Mouse (Mus musculus) ovary, postnatal 10 days (tissue): ENCODE measurements around the gene Mucl3.
A peak's percentile ranks its signal among the peaks of the same experiment; 100 is the strongest.

Experiments
- DNase-seq: peaks from one replicate; pipeline ENCODE4 v3.0.0; 2022; ENCODE audit warnings: low spot score

Mucl3 gene

GRCm38 (mm10) chr17:35643609-35644236 is at the start of gene Mucl3:
Gene Mucl3, minus strand, starts transcription at chr17:35643695.
- no peak for DNase-seq

- DNase-seq: no peak
Observed at GRCm38 (mm10) chr17:35692368-35692767, 48.9 kb upstream of the Mucl3 start.

- no peak for DNase-seq
Observed at GRCm38 (mm10) chr17:35691811-35692210, 48.3 kb upstream of the Mucl3 start.

GRCm38 (mm10) chr17:35689936-35690645 is 46.6 kb upstream of the Mucl3 start:
- no peak for DNase-seq

DNA sequence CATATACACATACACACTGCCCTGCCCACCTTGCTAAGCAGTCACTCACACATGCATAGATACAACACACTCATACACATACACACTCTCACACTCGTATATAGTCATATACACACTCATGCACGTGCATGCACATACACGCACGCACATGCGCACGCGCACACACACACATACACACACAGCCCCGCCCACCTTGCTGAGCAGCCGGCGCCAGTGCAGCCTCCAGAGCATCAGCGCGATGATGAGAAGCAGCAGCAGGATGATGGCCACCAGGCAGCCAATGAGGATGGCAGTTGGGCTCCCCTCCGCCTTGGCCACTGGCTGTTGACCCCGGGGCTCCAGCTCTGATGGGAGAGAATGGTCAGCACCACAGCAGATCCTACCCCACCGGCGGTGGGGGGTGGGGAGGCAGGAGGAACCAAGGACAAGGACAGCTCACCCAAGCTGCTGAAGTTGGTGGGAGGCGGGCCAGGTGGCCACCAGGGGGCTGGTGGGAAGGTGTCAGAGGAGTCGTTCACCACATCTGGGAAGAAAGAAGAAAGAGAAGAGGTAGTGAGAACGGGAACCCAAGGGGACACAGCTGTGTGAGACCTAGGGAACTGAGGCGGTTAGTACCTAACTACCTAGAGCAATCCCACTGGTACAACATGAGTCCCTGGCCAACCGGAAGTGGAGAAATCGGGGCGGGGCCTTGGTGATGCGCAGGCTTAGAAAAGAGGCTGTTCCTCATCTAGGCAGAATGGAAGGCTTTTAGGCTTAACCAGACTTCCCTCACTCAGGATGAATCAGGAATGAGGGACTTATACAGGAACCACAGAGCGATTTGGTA is 45.1 kb upstream of the Mucl3 start:
- no peak for DNase-seq

GRCm38 (mm10) chr17:35685061-35685460 is 41.6 kb upstream of the Mucl3 start:
- DNase-seq: no peak

DNA sequence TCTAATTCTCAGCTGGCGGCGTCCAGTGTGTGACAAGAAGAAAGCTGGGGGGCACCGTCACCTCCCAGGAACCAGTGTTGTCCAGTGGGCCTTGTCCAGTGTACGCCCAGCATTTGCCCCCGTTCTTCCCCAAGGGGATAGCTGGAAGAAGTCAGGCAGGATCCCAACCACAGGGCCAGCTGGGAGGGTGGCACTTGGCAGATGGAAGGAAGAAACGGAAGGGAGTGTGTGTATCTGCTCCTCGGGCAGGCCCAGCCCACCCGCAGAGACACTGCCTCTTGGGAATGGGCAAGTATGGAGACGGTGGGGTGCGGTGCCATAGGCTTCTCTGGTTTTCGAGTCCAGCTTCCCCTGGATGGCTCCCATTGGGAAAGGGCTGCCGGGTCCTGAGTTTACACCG is 38.5 kb upstream of the Mucl3 start:
- no peak for DNase-seq

DNA sequence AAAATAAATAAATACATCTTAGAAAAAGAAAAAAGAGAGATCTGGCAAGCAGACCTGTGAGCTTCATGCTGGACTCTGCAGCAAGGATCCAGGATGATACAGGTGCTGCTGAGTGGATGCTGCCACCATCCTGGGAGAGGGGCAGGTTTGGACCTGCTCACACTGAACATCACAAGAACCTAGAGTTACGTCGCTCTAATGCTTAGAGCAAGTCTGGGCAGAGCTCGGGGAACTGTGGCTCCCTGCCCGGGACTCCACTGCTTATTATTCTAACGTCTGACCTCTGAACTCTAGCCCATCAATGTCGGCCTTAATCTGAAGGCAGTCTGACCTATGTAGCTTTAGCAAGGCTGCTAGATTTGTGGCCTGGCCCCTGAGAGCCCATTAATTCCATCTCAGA is 37.1 kb upstream of the Mucl3 start:
- DNase-seq: no peak

- DNase-seq: peak; percentile 42
Observed at GRCm38 (mm10) chr17:35673416-35674035, 30.0 kb upstream of the Mucl3 start, which contains the start of gene Gtf2h4. Gene Gtf2h4, minus strand, starts transcription at chr17:35673739.

GRCm38 (mm10) chr17:35672527-35672926 is 29.0 kb upstream of the Mucl3 start:
- no peak for DNase-seq

GRCm38 (mm10) chr17:35671846-35672245 is 28.4 kb upstream of the Mucl3 start:
- no peak for DNase-seq

GRCm38 (mm10) chr17:35669731-35670130 is 26.2 kb upstream of the Mucl3 start:
- DNase-seq: no peak

DNA sequence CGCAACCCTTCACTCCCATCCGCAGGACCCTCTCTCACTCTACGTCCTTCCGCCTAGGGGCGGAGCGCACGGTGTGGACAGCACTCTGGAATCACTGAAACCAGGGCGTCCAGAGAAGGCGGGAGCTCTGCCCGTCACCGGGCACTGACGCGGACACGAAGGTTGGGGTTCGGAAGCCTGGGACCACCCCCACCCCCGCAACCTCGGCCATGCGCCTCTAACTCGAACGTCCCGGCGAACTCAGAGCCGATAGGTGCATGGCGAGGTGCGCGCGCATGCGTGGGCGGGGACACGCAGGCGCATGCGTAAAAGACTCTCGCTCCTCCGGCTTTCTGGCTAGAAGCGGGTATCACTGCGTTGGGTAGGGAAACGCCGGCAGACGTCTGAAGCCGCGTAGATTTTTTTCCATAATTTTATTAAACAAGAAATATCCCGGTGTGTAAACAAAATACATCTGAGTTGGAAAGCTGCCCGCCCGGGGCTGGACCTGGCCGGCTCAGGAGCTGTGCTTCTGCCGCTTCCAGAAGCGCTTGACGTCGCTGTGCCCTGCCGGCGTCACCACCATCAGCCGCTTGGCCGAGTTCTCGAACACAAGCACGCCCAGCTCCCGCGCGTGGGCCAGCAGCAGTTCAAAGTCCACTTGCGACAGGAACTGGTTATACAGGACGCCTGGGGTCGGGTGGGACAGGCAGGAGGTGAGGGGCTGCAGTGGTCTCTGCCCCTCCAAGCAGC is 24.0 kb upstream of the Mucl3 start, which contains the start of gene Vars2:
Vars2 (minus strand) TSS at position 259 of the 732 bp plus-strand sequence.
- DNase-seq: peak; percentile 96

DNA sequence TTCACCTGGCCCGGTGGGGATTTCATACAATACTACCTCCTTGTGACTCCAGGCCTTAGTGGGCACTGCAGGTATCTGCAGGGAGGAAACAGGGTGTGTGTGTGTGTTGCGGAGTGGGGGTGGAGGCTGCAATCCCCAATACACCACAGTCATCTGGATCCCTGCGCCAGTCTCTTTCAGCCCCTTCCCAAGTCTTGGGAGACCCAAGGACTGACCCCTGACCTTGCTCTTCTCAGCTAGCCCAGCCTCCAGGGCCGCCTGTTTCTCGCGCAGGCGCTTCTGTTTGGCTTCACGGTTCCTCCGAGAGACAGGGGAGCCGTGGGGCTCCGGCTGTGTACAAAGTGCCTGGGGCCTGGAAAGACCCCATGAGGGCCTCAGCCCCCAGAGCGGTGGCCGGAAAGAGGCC is 23.4 kb upstream of the Mucl3 start:
- peak; percentile 48 for DNase-seq

DNA sequence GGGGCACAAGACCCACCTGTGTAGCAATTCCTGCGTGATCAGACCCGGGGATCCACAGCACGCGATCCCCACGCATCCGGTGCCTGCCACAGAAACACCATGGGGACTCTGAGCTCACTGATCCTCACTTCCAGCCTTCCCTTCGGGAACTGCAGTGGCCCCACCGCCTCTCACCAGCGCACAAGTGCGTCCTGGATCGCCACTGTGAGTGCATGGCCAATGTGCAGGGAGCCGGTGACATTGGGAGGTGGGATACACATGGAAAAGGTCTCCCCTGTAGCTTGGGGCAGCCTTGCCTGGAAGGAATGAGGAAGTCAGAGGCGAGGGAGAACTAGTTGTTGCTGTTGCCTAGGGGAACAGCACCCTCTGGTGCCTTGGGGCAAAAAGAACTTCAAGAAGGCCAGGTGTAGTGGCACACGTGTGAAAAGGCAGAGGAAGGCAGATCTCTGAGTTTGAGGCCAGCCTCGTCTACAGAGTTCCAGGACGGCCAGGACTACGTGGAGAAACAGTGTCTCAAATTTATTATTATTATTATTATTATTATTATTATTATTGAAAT is 22.5 kb upstream of the Mucl3 start:
- no peak for DNase-seq

GRCm38 (mm10) chr17:35653086-35653485 is 9.6 kb upstream of the Mucl3 start:
- DNase-seq: no peak

DNA sequence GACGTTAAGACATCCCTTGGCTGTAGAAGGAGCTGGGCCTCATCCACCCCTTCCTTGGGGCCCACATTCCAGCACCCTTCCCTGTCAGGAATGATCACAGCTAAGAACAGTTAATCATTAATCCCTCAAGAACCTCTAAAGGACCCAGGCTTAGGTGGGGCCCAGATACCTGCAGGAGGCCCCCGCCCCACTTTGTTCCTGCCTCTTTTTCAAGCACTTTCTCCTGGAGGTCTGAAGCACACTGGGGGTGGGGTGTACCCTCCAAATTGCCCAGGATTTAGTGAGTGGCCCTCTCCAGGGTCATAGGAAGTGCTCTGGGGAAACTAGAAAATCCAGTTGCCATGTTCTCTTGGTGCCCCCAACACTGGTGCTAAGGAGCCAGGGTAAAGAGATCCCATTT is 5.9 kb upstream of the Mucl3 start:
- no peak for DNase-seq

DNA sequence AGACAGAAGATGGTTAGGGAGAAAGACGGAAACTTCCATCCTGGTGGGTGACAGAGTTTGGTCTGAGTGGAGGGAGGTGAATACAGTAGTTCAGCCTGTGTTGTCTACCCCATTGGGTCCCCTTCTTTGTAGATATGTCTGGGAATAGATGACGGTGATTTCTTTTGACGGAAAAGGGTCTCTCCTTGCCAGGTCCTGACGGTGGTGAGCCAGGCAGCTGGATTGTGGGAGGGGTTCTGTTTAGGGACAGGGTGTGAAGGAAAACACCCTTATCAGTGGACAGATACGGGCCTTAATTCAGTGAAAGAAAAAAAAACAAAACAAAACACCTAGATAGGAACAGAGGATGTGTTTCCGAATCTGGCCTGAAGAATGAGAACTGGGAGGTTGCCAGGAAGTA is 4.1 kb downstream of the Mucl3 start:
- no peak for DNase-seq

DNA sequence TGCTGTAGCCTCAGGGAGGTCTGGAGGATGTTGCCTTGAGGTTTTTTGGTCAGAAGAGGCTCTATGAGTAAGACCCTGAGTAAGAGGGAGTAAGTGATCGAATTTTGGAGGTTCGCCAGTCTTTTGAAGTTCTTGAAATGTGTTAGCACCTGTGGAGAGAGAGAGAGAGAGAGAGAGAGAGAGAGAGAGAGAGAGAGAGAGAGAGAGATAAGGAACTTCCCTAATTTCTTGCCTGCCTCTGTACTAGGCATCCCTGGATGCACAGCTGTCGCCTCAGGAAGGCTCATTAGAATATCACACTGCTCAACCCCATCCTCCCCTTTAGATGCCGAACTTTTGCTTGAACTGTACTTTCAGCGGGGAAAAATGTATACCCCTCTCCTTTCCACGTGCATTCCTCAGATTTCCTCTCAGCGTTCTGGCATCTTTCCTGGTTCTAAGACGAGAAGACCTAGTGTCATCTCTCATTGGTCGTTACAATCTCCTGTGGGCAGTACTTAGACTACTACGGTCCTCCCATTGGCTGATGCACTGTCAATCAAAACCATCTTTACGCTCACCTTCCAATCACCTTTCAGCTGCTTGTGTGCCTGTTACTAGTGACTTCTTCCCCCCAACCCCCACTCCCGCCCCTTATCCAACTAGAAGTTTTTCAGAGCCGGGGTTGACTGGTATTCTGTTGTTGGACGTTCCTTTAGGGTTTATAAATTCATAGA is 4.9 kb downstream of the Mucl3 start:
- peak; percentile 50 for DNase-seq

GRCm38 (mm10) chr17:35636363-35636762 is 7.1 kb downstream of the Mucl3 start:
- no peak for DNase-seq

DNA sequence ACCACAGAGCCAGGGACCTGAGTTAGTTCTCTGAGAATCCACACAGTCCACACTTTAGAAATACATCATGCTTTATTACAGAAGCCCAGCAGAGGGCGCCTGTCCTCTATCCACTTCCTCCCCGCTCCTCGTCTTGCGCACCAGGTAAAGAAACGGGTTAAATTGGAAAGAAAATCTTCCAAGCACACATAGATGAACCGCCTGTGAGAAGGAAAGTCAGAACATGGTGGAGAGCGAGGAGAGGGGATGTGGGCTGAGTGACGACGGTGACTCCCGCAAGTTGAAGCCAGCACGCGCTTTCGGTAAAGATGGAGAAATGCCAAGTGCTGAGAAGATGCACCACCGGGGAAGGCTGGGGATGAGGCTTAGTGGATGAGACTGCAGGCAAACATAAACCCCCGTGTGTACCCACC is 7.8 kb downstream of the Mucl3 start:
- DNase-seq: peak; percentile 33
